24 mouse cellular contexts compared by ENCODE assay signal in the genomic region with DNA sequence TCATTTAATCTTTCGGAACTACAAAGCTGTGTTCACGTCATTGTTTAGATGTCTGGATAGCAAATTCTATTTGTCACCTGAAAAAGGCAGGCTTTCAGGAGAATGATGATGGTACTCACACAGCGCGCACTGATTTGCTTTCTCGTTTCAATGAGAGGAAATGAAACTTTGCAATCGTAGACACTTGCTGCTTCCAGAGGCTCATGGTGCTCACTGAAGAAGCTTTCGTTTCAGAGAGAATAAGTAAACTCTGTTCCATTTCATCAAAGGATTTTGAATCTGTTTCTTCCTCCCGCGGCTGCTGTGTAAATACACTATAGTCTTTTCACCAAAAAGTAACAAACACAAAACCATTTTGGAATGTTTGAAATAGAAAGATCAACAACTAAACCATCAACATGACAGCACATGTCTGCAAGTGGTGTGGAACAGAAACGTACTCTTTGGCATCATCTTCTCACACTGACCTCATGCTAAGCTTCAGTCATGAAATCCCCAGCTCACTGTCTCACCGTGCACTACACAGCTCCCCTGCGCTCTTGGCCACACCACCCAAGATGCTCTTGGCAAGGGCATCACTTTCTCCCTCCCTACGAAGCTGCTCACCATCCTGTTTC. TPM values are rescaled to one million over a fixed set of nuclear protein-coding genes. Genes with fewer than 3 reads are reported as not detected.
DNase-seq lines count a peak whose midpoint lies in the region; ATAC-seq and TF ChIP-seq lines count a peak whose summit lies in the region.
"Had no signal": no experiment of that assay in that cellular context is flagged by ENCODE, and none has a peak within 500 bp of the region (broad histone marks: within the 10 kb centered on the region; RNA-seq: fewer than 3 reads in every experiment).

No protein-coding gene starts in this region.

- dilution Hi-C loops in CH12.LX (cut with MboI; ENCODE audit: extremely low pct_ligation_motif_present, extremely low pct_unique_long_range_greater_than_20kb, low sequenced_read_pairs), result no loop called here

- no peaks in the 10 kb centered on the region for H3K9me3 ChIP-seq in midbrain, embryonic 11.5 days (ENCODE audit: control insufficient read depth, low read length)
- no peaks in the 10 kb centered on the region for H3K9me3 ChIP-seq in midbrain, postnatal 0 days (ENCODE audit: low read length)
- no peaks in the 10 kb centered on the region for H3K9me3 ChIP-seq in CH12.LX (replicated peaks; ENCODE audit: low read length)
- H3K9me3 ChIP-seq in kidney, embryonic 16.5 days (ENCODE audit: low read length), result no peaks in the 10 kb centered on the region

- 0 out of 2 replicates have a peak, but pooled peaks cover 3% of the 10 kb centered on the region for H3K4me1 ChIP-seq in midbrain, embryonic 11.5 days (ENCODE audit: control insufficient read depth, insufficient read depth, low read length)
- H3K4me1 ChIP-seq in midbrain, postnatal 0 days (ENCODE audit: insufficient read depth, low read length), result no peaks in the 10 kb centered on the region
- peaks cover 3 to 22% of the 10 kb centered on the region in 2 experiments for H3K4me1 ChIP-seq in CH12.LX (ENCODE audit: control insufficient read depth in 1 of 2, insufficient read depth in 2 of 2)
- H3K4me1 ChIP-seq in kidney, embryonic 16.5 days (ENCODE audit: insufficient read depth, low read length), result no peaks in the 10 kb centered on the region

- no peak overlapping the region for H3K9ac ChIP-seq in midbrain, embryonic 11.5 days (ENCODE audit: low read length)
- no peak overlapping the region for H3K9ac ChIP-seq in midbrain, postnatal 0 days (replicated peaks; ENCODE audit: low read length, poor library complexity, severe bottlenecking)
- peak overlapping the region; percentile 21 for H3K9ac ChIP-seq in CH12.LX (ENCODE audit: insufficient read depth, low read depth)
- no peak overlapping the region for H3K9ac ChIP-seq in kidney, embryonic 16.5 days (replicated peaks; ENCODE audit: low read length)

- no peaks in the 10 kb centered on the region for H3K27me3 ChIP-seq in midbrain, embryonic 11.5 days (ENCODE audit: control insufficient read depth, insufficient read depth, low read length)
- H3K27me3 ChIP-seq in midbrain, postnatal 0 days (ENCODE audit: insufficient read depth, low read length), result no peaks in the 10 kb centered on the region
- no peaks in the 10 kb centered on the region for H3K27me3 ChIP-seq in CH12.LX (replicated peaks)
- no peaks in the 10 kb centered on the region for H3K27me3 ChIP-seq in kidney, embryonic 16.5 days (ENCODE audit: insufficient read depth, low read length)
- H3K27me3 ChIP-seq: Patski had no signal

- peak; percentile 57 for DNase-seq in midbrain, embryonic 11.5 days (ENCODE audit: low spot score, missing footprints)
- DNase-seq in midbrain, postnatal 0 days (ENCODE audit: low spot score), result no peak
- peak; percentile 67 for DNase-seq in A20 (ENCODE audit: low read depth, low spot score)
- peak; percentile 49 for DNase-seq in CH12.LX (ENCODE audit: extremely low read depth)
- DNase-seq in ovary, postnatal 36 days (ENCODE audit: low spot score), result no peak
- DNase-seq: adrenal gland, adult 2 months; adrenal gland, adult 8-10 months; adrenal gland, postnatal 10 days; adrenal gland, postnatal 14 days; adrenal gland, postnatal 25 days; adrenal gland, postnatal 36 days; B cell, adult 2 months; cerebellum, adult 11 months; cerebellum, adult 11-12 months; cerebellum, adult 18-20 months; cerebellum, adult 2 months; cerebellum, adult 8-10 months had no signal

- TF ChIP-seq EP300 in CH12.LX (IDR thresholded peaks at IDR 0.05; ENCODE audit: low read length), result peak; percentile 86

- no peak overlapping the region for H3K27ac ChIP-seq in midbrain, embryonic 11.5 days (ENCODE audit: low read depth, low read length)
- no peak overlapping the region for H3K27ac ChIP-seq in midbrain, postnatal 0 days (ENCODE audit: low read depth, low read length)
- peak overlapping the region; percentile 65 for H3K27ac ChIP-seq in CH12.LX (ENCODE audit: insufficient read depth, low read depth)
- no peak overlapping the region for H3K27ac ChIP-seq in kidney, embryonic 16.5 days (ENCODE audit: low read length)

- H3K4me2 ChIP-seq in midbrain, embryonic 11.5 days, result no peak overlapping the region
- H3K4me2 ChIP-seq in midbrain, postnatal 0 days (ENCODE audit: low read depth, low read length, poor library complexity, severe bottlenecking), result no peak overlapping the region
- H3K4me2 ChIP-seq in CH12.LX (ENCODE audit: insufficient read depth, low read depth, poor library complexity, severe bottlenecking), result peak overlapping the region; percentile 98
- no peak overlapping the region for H3K4me2 ChIP-seq in kidney, embryonic 16.5 days (replicated peaks; ENCODE audit: low read depth, low read length)

- TF ChIP-seq RAD21 in CH12.LX (IDR thresholded peaks at IDR 0.05; ENCODE audit: low read depth, low read length), result no peak

- in situ Hi-C loops in CH12.LX (cut with MboI; ENCODE audit: low pct_ligation_motif_present, low pct_unique_long_range_greater_than_20kb, low sequenced_read_pairs), result no loop called here

- ATAC-seq in midbrain, embryonic 11.5 days (ENCODE audit: low FRiP score), result no peak
- ATAC-seq in midbrain, postnatal 0 days (ENCODE audit: low FRiP score), result no peak
- ATAC-seq in kidney, embryonic 16.5 days (ENCODE audit: low FRiP score, low TSS enrichment), result no peak
- ATAC-seq: activated CD4-positive, CD25-positive, alpha-beta regulatory T cell, adult 4 months; CD4-positive, CD25-positive, alpha-beta regulatory T cell, adult 4 months; Patski had no signal

- H3K4me3 ChIP-seq in midbrain, embryonic 11.5 days (ENCODE audit: low read depth, low read length), result no peak overlapping the region
- no peak overlapping the region for H3K4me3 ChIP-seq in midbrain, postnatal 0 days (ENCODE audit: low read depth, low read length)
- H3K4me3 ChIP-seq in CH12.LX (replicated peaks in 1 of 3; ENCODE audit: low read depth in 2 of 3, low read length in 2 of 3, poor library complexity in 1 of 3), result peak overlapping the region in 1 of 3 experiments; percentile 48
- H3K4me3 ChIP-seq in kidney, embryonic 16.5 days (ENCODE audit: low read length), result no peak overlapping the region

- 76% methylated on average over 13 of the region's 13 CpGs for WGBS in midbrain, embryonic 11.5 days
- 75% methylated on average over 13 of the region's 13 CpGs for WGBS in midbrain, postnatal 0 days
- 86% methylated on average over 13 of the region's 13 CpGs for WGBS in kidney, embryonic 16.5 days

- H3K36me3 ChIP-seq in midbrain, embryonic 11.5 days (ENCODE audit: control insufficient read depth, insufficient read depth, low read length), result no peaks in the 10 kb centered on the region
- H3K36me3 ChIP-seq in midbrain, postnatal 0 days (ENCODE audit: insufficient read depth, low read length), result peaks cover 4% of the 10 kb centered on the region; the same call in 1 of the 2 replicates
- no peaks in the 10 kb centered on the region for H3K36me3 ChIP-seq in CH12.LX (replicated peaks in 1 of 2; ENCODE audit: control insufficient read depth in 1 of 2, insufficient read depth in 1 of 2, low read length in 1 of 2)
- H3K36me3 ChIP-seq in kidney, embryonic 16.5 days (ENCODE audit: insufficient read depth, low read length), result no peaks in the 10 kb centered on the region
- H3K36me3 ChIP-seq: G1E had no signal

- no peak for TF ChIP-seq CTCF in midbrain, postnatal 0 days (IDR thresholded peaks at IDR 0.05)
- TF ChIP-seq CTCF in CH12.LX (conservative IDR thresholded peaks at IDR 0.05 in 1 of 2, IDR thresholded peaks at IDR 0.05 in 1 of 2; ENCODE audit: low read depth in 2 of 2, low read length in 2 of 2), result no peak

- TF ChIP-seq POLR2A in CH12.LX (IDR thresholded peaks at IDR 0.05; ENCODE audit: low read depth, low read length), result no peak

- H3K79me2 ChIP-seq in CH12.LX (replicated peaks; ENCODE audit: control insufficient read depth, extremely low read depth, insufficient read depth, poor library complexity, severe bottlenecking), result no peaks in the 10 kb centered on the region

TF ChIP-seq in CH12.LX, 34 proteins besides CTCF, POLR2A, EP300 and RAD21 (continues in another document):
- TF ChIP-seq MAFK (IDR thresholded peaks at IDR 0.05; ENCODE audit: insufficient replicate concordance, low read length) (peak; percentile 34; the same call in 1 of the 2 replicates), TCF12 (IDR thresholded peaks at IDR 0.05; ENCODE audit: low read depth, low read length) (peak; percentile 54), SIN3A (IDR thresholded peaks at IDR 0.05; ENCODE audit: low read length) (peak; percentile 79), IRF4 (IDR thresholded peaks at IDR 0.05; ENCODE audit: low read depth, low read length) (peak; percentile 94), MYC (IDR thresholded peaks at IDR 0.05; ENCODE audit: low read depth, low read length) (peak; percentile 95), ZC3H11A (IDR thresholded peaks at IDR 0.05; ENCODE audit: low read depth, low read length) (no peak), ETS1 (conservative IDR thresholded peaks at IDR 0.05; ENCODE audit: low read depth, low read length) (peak; percentile 24; the same call in 1 of the 2 replicates), POLR2AphosphoS2 (IDR thresholded peaks at IDR 0.05; ENCODE audit: low read depth, low read length) (no peak), BHLHE40 (IDR thresholded peaks at IDR 0.05; ENCODE audit: low read depth, low read length) (peak; percentile 53; the same call in 1 of the 2 replicates), USF2 (conservative IDR thresholded peaks at IDR 0.05; ENCODE audit: low read depth, low read length) (no peak), MAX (IDR thresholded peaks at IDR 0.05; ENCODE audit: low read length) (peak; percentile 87), CHD1 (IDR thresholded peaks at IDR 0.05; ENCODE audit: low read depth, low read length) (peak; percentile 66; the same call in 1 of the 2 replicates)

RNA-seq across cellular contexts. Expression of gene Abca5, which starts 39.5 kb away (rescaled TPM):
- polyA plus RNA-seq in midbrain, embryonic 11.5 days (2014; fragmentation: Nextera tagmentation; extraction: Ambion mirVana), result 3.2 and 4.2 TPM in 2 replicates
- 23.0 and 38.6 TPM in 2 replicates for total RNA-seq in midbrain, postnatal 0 days (2014; rRNA removed)
- polyA plus RNA-seq in midbrain, postnatal 0 days (2015; fragmentation: Nextera tagmentation; extraction: Ambion mirVana), result 10.1 and 13.7 TPM in 2 replicates
- total RNA-seq in CH12.LX (2012; rRNA removed), result 3.1 and 5.0 TPM in 2 replicates
- total RNA-seq in CH12.LX (2014; rRNA removed), result 6.2 and 8.7 TPM in 2 replicates
- polyA plus RNA-seq in CH12.LX (2012; ENCODE audit: insufficient read length, low read depth), result 3.5 and 6.2 TPM in 2 replicates
- polyA plus RNA-seq in kidney, embryonic 16.5 days (2015; fragmentation: Nextera tagmentation; extraction: Ambion mirVana), result 3.3 and 3.5 TPM in 2 replicates
- polyA plus RNA-seq: G1E had no signal

RNA-seq across cellular contexts. Expression of gene Abca6, which starts 46.4 kb away (rescaled TPM):
- 0.04 and 0.07 TPM in 2 replicates for polyA plus RNA-seq in midbrain, embryonic 11.5 days (2014; fragmentation: Nextera tagmentation; extraction: Ambion mirVana)
- total RNA-seq in midbrain, postnatal 0 days (2014; rRNA removed), result 0.44 and 2.0 TPM in 2 replicates
- polyA plus RNA-seq in midbrain, postnatal 0 days (2015; fragmentation: Nextera tagmentation; extraction: Ambion mirVana), result 0.29 and 0.49 TPM in 2 replicates
- total RNA-seq in CH12.LX (2012; rRNA removed) (0.04 and 0.25 TPM in 2 replicates), CH12.LX (2014; rRNA removed) (0.68 and 1.3 TPM in 2 replicates)
- 0.41 and 0.81 TPM in 2 replicates for polyA plus RNA-seq in CH12.LX (2012; ENCODE audit: insufficient read length, low read depth)
- 0.17 and 0.24 TPM in 2 replicates for polyA plus RNA-seq in kidney, embryonic 16.5 days (2015; fragmentation: Nextera tagmentation; extraction: Ambion mirVana)
- total RNA-seq: G1E, MEL had no signal
- polyA plus RNA-seq: activated CD4-positive, CD25-positive, alpha-beta regulatory T cell, adult 4 months; C2C12; CD4-positive, CD25-positive, alpha-beta regulatory T cell, adult 4 months; G1E; Patski had no signal

Comparison
In these comparisons a context has a peak if more than half of its experiments do, and no peak if none do; other contexts are left out.
1. DNase-seq: peak in midbrain, embryonic 11.5 days (single experiment), A20 (single experiment) and CH12.LX (single experiment); none in midbrain, postnatal 0 days (single experiment) and ovary, postnatal 36 days (single experiment).